ENCODE assay signal across 32 mouse cellular contexts in genomic region chr16:91879101-91879500, GRCm38 (mm10).
"Had no signal": no experiment of that assay in that cellular context is flagged by ENCODE, and none has a peak within 500 bp of the region (broad histone marks: within the 10 kb centered on the region; RNA-seq: fewer than 3 reads in every experiment).

No protein-coding gene starts in this region.

- H3K9ac ChIP-seq: heart, embryonic 12.5 days; heart, embryonic 13.5 days; heart, embryonic 15.5 days; hindbrain, embryonic 12.5 days; hindbrain, embryonic 13.5 days; hindbrain, embryonic 14.5 days; hindbrain, embryonic 15.5 days; intestine, embryonic 15.5 days; kidney, embryonic 15.5 days had no signal

- DNase-seq: heart, postnatal 10 days; heart, postnatal 14 days; heart, postnatal 36 days; heart, postnatal 4 days; kidney, adult 11 months; kidney, adult 18-20 months; kidney, adult 2 months; kidney, adult 8-10 months; kidney, adult 9 months; kidney, postnatal 10 days; kidney, postnatal 14 days; kidney, postnatal 25 days; kidney, postnatal 36 days; kidney, postnatal 4 days; layer of hippocampus, adult 9-11 months; layer of hippocampus, postnatal 36 days had no signal

- H3K27me3 ChIP-seq: heart, embryonic 12.5 days; heart, embryonic 13.5 days; heart, embryonic 15.5 days; hindbrain, embryonic 12.5 days; hindbrain, embryonic 13.5 days; hindbrain, embryonic 15.5 days; intestine, embryonic 15.5 days; kidney, embryonic 15.5 days had no signal

- H3K4me2 ChIP-seq: heart, embryonic 11.5 days; heart, embryonic 12.5 days; heart, embryonic 13.5 days; heart, embryonic 15.5 days; hindbrain, embryonic 12.5 days; hindbrain, embryonic 13.5 days; hindbrain, embryonic 14.5 days; hindbrain, embryonic 15.5 days; intestine, embryonic 15.5 days; kidney, embryonic 15.5 days had no signal

- H3K36me3 ChIP-seq: heart, embryonic 10.5 days; heart, embryonic 12.5 days; heart, embryonic 13.5 days; heart, embryonic 15.5 days; intestine, embryonic 15.5 days; kidney, embryonic 15.5 days had no signal

- H3K27ac ChIP-seq: heart, embryonic 10.5 days; heart, embryonic 13.5 days; heart, embryonic 15.5 days; hindbrain, embryonic 10.5 days; hindbrain, embryonic 12.5 days; hindbrain, embryonic 13.5 days; hindbrain, embryonic 14.5 days; hindbrain, embryonic 15.5 days; hindbrain, postnatal 0 days; intestine, embryonic 15.5 days; kidney, embryonic 15.5 days; kidney, postnatal 0 days; layer of hippocampus, adult 2 months; left cerebral cortex, adult 2 months had no signal

- H3K9me3 ChIP-seq: heart, embryonic 10.5 days; heart, embryonic 12.5 days; heart, embryonic 13.5 days; heart, embryonic 15.5 days; hindbrain, embryonic 12.5 days; hindbrain, embryonic 13.5 days; hindbrain, embryonic 15.5 days; intestine, embryonic 15.5 days; kidney, embryonic 15.5 days had no signal

- H3K4me3 ChIP-seq: heart, embryonic 10.5 days; heart, embryonic 12.5 days; heart, embryonic 13.5 days; heart, embryonic 15.5 days; hindbrain, embryonic 10.5 days; hindbrain, embryonic 12.5 days; hindbrain, embryonic 13.5 days; hindbrain, embryonic 15.5 days; intestine, embryonic 15.5 days; kidney, embryonic 15.5 days; layer of hippocampus, adult 2 months; left cerebral cortex, adult 2 months had no signal
